Mouse (Mus musculus) Muller cell, postnatal 12 days (primary cell): ENCODE results near the gene Ap3d1.

ENCODE experiments used
- DNase-seq: peaks from one replicate; pipeline ENCODE4 v3.0.0-alpha.2; 2015; ENCODE audit errors: inconsistent ontology term

Gene Ap3d1

GRCm38 (mm10) chr10:80666837-80667412 is 75.1 kb downstream of the Ap3d1 start:
- DNase-seq = no peak

DNA sequence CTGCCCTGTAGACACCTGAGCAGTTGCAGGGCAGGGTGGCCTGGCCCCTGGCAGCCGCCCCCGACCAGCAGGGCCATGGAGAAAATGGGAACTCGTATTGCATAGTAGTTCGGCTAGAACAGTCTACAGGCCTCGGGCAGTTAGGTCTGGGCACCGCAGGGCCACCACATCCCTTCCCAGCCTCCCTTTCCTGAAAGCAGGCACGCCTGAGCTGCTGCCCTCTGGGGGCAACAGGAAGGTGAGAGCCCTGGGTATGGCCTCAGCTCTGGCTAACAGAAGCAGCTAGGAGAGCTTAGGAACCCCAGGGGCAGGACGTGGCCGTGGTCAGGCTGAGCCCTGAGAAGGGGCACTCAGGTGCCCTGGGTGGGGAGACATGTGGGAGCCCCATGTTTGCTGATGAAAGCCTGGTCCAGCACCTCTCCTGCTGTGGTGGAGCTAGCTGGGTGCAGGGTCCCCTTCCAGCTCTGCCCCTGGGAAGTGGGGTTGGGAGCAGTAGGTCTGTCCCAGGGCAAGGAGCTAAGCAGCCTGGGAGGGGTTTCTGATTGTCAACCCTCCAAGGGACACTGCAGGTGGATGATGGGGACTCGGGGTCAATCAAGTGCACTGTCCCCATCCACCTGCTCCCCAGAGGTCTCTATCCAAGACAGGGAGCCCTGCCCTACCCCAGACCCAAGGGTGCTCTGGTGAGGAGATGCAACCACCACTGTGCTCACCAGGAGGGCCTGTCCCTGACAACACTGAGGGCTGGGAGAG is 75.9 kb downstream of the Ap3d1 start:
- DNase-seq = no peak

GRCm38 (mm10) chr10:80665459-80665858 is 76.6 kb downstream of the Ap3d1 start:
- DNase-seq = no peak

DNA sequence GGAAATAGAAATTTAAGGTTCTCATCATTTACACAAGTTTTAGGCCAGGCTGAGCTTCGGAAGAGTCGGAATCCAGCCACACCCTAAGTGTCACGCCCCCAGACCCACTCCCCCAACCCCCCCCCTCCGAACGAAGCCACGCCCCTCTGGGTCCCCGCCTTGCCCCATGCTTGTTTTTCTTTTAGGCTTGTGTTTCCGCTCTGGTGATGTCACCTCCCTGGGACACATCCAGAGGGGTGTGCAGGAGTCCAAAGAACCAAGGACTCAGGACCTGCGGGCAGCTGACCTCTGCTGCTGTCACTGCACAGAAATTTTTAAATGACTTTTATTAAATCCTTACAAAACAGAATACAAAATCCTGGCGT is 77.1 kb downstream of the Ap3d1 start:
- peak; percentile 78 for DNase-seq

- DNase-seq = peak; percentile 87
Measured at GRCm38 (mm10) chr10:80664197-80665015, 77.7 kb downstream of the Ap3d1 start.

GRCm38 (mm10) chr10:80663485-80664196 is 78.4 kb downstream of the Ap3d1 start:
- no peak for DNase-seq

- no peak for DNase-seq
Measured at GRCm38 (mm10) chr10:80661149-80661548, 80.9 kb downstream of the Ap3d1 start.

GRCm38 (mm10) chr10:80659213-80659612 is 82.9 kb downstream of the Ap3d1 start:
- no peak for DNase-seq

DNA sequence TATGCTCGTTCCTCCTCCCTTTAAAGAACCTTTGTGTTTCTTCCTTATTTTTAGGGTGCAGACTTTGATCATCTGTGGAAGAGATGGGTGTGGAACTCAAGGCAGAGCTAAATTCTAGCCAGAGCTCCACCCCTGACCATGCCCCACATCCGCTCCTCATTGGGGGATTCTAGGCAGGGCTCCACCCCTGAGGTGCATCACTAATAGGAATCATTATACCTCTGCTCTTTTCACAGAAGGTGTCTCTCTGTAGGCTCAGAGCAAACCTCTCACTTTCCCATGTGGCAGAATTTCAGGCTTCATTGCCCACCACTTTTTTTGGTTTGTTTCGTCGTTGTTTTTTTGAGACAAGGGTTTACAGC is 83.2 kb downstream of the Ap3d1 start:
- DNase-seq = no peak

- no peak for DNase-seq
Measured at GRCm38 (mm10) chr10:80658194-80658840, 83.7 kb downstream of the Ap3d1 start.
